Mouse (Mus musculus) CD4-positive naive resting alpha-beta T cell, adult 57 days (primary cell): ENCODE results near the gene Tlr5. TPM values are rescaled to one million over a fixed set of nuclear protein-coding genes. Genes with fewer than 3 reads are reported as not detected.

Experiments
- total RNA-seq: library from RNA; stranded (reverse); gene quantifications from one replicate; pipeline ENCODE4 v1.2.4, GENCODE M21; 2023

Tlr5 gene
- total RNA-seq, result not detected

DNA sequence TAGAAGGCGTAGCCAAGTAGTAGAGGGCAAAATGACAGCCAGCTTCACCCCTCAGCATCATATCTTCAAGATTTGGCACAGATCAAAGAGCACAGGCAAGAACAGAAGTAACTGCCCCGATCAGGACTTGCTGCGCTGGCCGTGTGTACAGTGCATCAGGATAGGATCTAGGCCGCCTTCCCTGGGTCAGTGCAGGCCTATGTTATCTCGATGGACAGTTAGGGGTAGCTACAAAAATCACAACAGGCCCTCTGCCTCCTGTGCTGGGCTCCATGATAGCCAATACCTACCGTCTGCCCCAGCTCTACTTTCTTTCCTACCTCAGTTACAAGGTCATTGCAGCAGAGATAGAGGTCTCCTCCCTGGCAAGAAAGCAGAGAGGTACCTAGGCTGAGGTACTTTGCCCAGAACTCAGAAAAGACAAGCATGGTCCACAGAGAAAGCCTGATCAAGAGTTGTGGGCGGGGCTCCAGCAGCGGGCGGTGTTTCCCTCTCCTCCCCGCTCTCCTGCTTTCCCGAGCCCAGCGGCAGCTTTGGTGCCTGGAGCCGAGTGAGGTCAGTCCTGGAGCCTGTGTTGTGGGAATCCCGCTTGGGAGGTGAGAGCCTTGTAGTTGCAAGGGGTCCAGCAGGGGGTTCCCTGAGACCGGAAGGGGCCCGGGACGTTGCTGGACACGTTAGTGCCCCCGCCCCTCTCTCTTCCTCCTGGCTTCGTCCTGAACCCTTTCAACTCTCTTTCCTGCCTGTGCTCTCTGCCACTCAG is at the start of gene Tlr5:
TSS of gene Tlr5 (plus strand) at position 502 of the 760 bp plus-strand sequence.

Other genes with a start within 250 kb of the Tlr5 start
- gene Ccdc185, start 205.6 kb upstream of the Tlr5 start, total RNA-seq, result not detected
- 6.7 TPM for gene Susd4, start 190.9 kb upstream of the Tlr5 start, total RNA-seq